Mouse (Mus musculus) urinary bladder, postnatal 10 days (tissue): ENCODE measurements around the gene Ift88.
"Not testable (repeated sequence)": the region's sequence is repeated elsewhere in the genome, so short reads cannot be mapped to it uniquely, and the experiment has no call there.

Source experiments
- DNase-seq: peaks from one replicate; pipeline ENCODE4 v3.0.0; 2022; ENCODE audit warnings: low spot score

The Ift88 gene

GRCm38 (mm10) chr14:57452516-57452915, 28.7 kb downstream of the Ift88 start:
- no peak for DNase-seq

- no peak for DNase-seq
Observed at GRCm38 (mm10) chr14:57459883-57460282, 36.0 kb downstream of the Ift88 start.

GRCm38 (mm10) chr14:57460326-57460725, 36.5 kb downstream of the Ift88 start:
- DNase-seq, result not testable (repeated sequence)

GRCm38 (mm10) chr14:57462871-57463270, 39.0 kb downstream of the Ift88 start:
- DNase-seq, result no peak

- DNase-seq, result no peak
Observed at GRCm38 (mm10) chr14:57475057-57475456, 51.2 kb downstream of the Ift88 start.

- DNase-seq, result no peak
Observed at GRCm38 (mm10) chr14:57482262-57482661, 58.4 kb downstream of the Ift88 start.

- no peak for DNase-seq
Observed at GRCm38 (mm10) chr14:57484183-57484582, 60.3 kb downstream of the Ift88 start.

GRCm38 (mm10) chr14:57489696-57490095, 65.8 kb downstream of the Ift88 start:
- no peak for DNase-seq

- DNase-seq, result no peak
Observed at GRCm38 (mm10) chr14:57493840-57494239, 70.0 kb downstream of the Ift88 start.

GRCm38 (mm10) chr14:57503729-57504128, 79.9 kb downstream of the Ift88 start:
- no peak for DNase-seq

- no peak for DNase-seq
Observed at GRCm38 (mm10) chr14:57509554-57509953, 85.7 kb downstream of the Ift88 start.

GRCm38 (mm10) chr14:57515156-57515762, 91.4 kb downstream of the Ift88 start:
- no peak for DNase-seq

GRCm38 (mm10) chr14:57517001-57517400, 93.1 kb downstream of the Ift88 start:
- DNase-seq, result no peak

- no peak for DNase-seq
Observed at GRCm38 (mm10) chr14:57523762-57524161, 99.9 kb downstream of the Ift88 start.

GRCm38 (mm10) chr14:57524671-57525387, 101.0 kb downstream of the Ift88 start, which contains the start of gene Il17d:
Il17d (plus strand) TSS chr14:57524777.
- no peak for DNase-seq

GRCm38 (mm10) chr14:57525388-57526049, 101.7 kb downstream of the Ift88 start:
- no peak for DNase-seq

GRCm38 (mm10) chr14:57526050-57526623, 102.3 kb downstream of the Ift88 start:
- DNase-seq, result no peak

GRCm38 (mm10) chr14:57527122-57527521, 103.3 kb downstream of the Ift88 start:
- DNase-seq, result no peak

- DNase-seq, result no peak
Observed at GRCm38 (mm10) chr14:57527598-57527997, 103.7 kb downstream of the Ift88 start.

- no peak for DNase-seq
Observed at GRCm38 (mm10) chr14:57529086-57529785, 105.4 kb downstream of the Ift88 start.

- DNase-seq, result no peak
Observed at GRCm38 (mm10) chr14:57529786-57530515, 106.1 kb downstream of the Ift88 start.
